Mouse (Mus musculus): ENCODE results near the gene Usf1. TPM values are rescaled to one million over a fixed set of nuclear protein-coding genes. Genes with fewer than 3 reads are reported as not detected.
A peak's percentile ranks its signal among the peaks of the same experiment; 100 is the strongest.

The Usf1 gene
- total RNA-seq, 2 experiments from 2014 or later = 53.4 to 54.3 TPM

DNA sequence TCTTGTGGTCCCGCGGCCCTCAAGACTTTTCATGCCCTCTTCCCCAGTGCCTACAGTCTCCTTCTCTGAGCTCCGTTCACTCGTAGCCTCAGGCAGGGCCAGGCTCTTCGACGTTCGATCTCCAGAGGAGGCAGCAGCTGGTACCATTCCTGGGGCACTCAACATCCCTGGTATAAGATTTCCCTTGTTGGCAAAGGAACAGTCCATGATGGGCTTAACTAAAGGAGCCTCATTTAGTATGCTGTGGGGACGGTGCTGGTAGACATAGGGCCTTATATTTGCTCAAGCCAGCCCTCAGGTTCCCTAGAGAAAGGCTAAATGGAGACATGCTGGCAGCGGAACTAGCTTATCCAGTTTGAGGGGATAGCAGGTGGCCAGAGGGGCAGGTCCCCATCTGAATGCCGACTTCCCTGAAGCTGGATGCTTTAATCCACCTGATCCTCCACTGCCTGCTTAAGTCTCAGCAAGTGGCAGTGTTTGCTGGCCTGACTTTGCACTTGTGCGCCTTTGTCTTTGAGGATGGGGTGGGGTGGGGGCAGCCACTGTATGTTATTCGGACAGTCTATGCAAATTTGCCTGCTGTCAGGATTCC is 8.3 kb downstream of the Usf1 start:
- no peak for DNase-seq

GRCm38 (mm10) chr1:171419905-171420304 is 8.8 kb downstream of the Usf1 start:
- DNase-seq = no peak

GRCm38 (mm10) chr1:171422504-171423095 is 11.5 kb downstream of the Usf1 start:
- no peak for DNase-seq

DNA sequence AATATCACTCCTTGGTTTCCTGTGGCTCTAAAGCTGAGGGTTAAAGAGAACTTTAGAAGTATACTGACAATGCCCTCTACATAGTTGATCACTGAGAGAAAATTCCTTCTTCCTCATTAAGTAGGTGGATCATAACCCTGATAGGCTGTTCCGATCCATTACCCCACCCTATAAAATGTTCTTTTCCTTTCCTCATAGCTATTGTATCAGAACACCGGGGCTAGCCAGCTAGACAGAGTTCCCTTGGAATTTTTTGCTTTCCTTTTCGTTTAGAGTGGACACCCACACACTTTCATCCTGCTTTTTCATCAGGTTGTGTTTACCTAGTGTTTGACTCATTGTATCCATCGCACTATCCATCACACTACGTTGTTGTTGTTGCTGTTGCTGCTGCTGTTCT is 13.5 kb downstream of the Usf1 start:
- DNase-seq = no peak

DNA sequence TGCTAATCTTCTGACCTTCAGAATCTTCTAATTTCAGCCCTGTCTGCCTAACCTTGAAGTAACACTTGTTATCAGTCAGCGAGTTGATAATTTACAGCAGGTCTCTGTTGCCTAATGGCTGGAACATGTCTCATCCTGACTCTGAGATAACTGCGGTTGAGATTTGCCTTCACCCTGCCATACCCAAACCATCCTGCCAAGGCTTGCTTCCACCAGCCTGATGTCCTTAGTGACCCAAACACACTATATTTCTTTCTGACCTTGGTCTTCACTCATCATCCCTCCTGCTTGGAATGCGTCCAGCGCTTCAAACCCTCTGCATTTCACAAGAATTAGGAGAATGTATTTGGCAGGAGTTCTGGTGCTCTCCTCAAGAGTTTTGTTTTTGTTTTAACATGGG is 14.0 kb downstream of the Usf1 start:
- DNase-seq = peak; percentile 50

GRCm38 (mm10) chr1:171432158-171432557 is 21.0 kb downstream of the Usf1 start:
- no peak for DNase-seq

DNA sequence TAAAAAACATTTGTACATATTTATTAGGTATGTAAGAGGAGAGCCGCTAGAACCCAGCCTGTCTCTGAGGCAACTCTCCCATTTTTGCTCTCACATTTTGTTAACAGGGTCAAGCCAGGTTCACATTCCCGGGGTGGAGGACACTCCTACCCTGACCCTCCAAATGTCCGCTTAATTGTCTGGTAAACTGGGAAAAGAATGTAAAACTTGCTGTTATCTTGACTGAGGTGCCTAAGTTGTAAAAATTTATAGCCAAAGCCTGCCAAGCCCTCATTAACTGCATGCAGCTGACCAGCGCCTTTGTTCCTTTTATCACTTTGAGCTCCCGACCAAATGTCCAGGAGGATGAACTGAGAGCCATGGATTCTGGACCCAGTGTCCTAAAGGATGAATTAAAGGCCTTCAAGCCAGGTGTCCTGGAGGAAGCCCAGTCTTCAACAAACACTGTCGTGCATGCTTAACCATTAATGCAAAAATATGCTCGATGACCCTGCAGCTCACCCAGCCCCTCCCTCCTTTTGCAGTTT is 24.2 kb downstream of the Usf1 start:
- DNase-seq = no peak

- no peak for DNase-seq
Observed at GRCm38 (mm10) chr1:171435974-171436373, 24.9 kb downstream of the Usf1 start.

- peak; percentile 90 for DNase-seq
Observed at GRCm38 (mm10) chr1:171437264-171438013, 26.3 kb downstream of the Usf1 start, which contains the start of gene F11r. F11r (plus strand) TSS chr1:171437535.

DNA sequence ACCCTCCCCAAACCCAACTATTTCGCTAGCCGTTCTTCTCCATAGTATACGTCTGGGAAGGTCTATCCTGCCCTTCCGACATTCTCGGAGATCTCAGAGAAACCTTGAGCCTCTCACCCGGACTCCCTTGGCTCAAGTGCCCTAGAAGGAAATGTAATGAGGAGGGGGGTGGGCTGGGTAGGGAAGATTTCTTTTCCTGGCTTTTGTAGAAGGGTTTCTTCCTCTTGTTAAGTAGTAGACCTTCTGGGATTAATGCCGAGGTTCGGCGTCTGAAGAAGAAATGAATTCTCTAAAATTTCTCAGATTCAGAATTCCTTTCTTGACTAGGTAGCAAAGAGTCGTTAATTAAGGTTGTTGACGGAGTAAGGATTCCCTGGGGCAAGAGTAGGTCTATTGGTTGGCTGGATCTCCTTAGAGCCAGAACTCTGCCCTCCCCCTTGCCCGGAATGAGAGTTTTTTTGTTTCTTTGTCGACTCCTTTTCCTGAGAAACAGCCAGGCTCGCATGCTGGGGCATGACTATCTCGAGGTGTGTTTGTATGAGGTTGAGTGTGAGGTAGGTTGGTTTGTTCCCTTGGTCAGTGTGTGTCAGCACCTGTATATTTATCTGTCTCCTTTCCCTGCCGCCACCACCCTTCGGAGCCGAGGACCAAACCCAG is 27.0 kb downstream of the Usf1 start:
- DNase-seq = no peak

- no peak for DNase-seq
Observed at GRCm38 (mm10) chr1:171439072-171439471, 28.0 kb downstream of the Usf1 start.

GRCm38 (mm10) chr1:171440025-171440725 is 29.1 kb downstream of the Usf1 start:
- DNase-seq = peak; percentile 80

GRCm38 (mm10) chr1:171441466-171442412 is 30.6 kb downstream of the Usf1 start:
- DNase-seq = peak; percentile 29

GRCm38 (mm10) chr1:171442413-171442760 is 31.3 kb downstream of the Usf1 start:
- peak; percentile 25 for DNase-seq

- DNase-seq = no peak
Observed at GRCm38 (mm10) chr1:171445050-171445449, 33.9 kb downstream of the Usf1 start.

DNA sequence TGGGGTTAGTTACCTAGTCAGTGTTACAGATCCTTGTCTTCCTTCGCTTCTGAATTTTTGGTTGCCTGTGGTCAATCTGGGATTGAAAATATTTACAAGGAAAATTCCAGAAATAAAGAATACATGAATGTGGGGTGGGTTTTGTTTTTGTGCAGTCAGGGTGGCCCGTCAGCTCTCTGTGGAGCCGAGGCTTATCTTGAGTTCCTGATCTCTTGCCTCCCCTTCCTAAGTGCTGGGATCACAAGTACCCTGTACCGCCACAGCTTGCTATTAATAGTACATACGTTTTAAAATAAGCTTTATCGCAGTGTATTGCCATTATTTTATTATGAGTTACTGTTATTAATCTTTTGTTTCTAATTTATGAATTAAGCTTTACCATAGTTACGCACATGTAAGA is 35.7 kb downstream of the Usf1 start:
- no peak for DNase-seq

DNA sequence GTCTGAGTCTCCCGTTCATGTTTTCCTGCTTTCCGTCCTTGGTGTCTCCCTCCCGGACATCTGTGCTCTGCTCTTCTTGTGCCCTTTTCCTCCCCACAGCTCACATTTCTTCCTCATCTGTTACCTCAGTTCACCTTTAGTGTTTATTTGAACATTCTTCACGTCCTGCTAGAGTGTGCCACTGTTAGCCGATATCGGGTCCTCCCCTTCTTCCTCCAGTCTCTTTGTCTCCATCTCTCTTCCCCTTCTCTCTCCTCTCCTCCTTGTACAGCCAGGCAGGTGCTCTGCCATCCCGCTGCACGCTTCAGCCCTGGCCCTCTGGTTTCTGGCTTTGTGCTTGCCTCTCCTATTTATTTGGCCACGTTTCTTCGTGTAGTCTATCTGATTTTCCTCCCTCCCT is 36.6 kb downstream of the Usf1 start:
- no peak for DNase-seq

GRCm38 (mm10) chr1:171450062-171450461 is 38.9 kb downstream of the Usf1 start:
- no peak for DNase-seq

- DNase-seq = no peak
Observed at GRCm38 (mm10) chr1:171451001-171451400, 39.9 kb downstream of the Usf1 start.

DNA sequence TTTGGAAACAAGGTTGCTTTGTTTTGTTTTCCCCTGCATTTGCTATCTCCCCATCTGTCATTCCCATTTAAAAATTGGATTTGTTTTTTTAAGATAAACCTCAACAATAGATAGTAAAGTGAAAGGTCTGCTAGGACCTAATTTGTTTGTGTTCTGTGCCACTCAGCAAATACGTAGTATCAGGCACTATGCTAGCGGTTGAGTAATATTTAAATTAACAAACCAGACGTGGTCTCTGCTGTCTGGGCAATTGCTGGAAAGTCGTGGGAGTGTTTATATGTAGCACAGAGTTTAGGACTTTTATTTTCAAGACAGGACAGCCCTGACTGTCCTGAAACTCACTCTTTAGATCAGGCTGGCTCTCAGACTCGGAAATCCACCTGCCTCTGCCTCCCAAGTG is 41.4 kb downstream of the Usf1 start:
- no peak for DNase-seq

- DNase-seq = no peak
Observed at GRCm38 (mm10) chr1:171452923-171453322, 41.8 kb downstream of the Usf1 start.
